Mouse (Mus musculus): Measurements from ENCODE around the gene Mef2d.

Mef2d gene

DNA sequence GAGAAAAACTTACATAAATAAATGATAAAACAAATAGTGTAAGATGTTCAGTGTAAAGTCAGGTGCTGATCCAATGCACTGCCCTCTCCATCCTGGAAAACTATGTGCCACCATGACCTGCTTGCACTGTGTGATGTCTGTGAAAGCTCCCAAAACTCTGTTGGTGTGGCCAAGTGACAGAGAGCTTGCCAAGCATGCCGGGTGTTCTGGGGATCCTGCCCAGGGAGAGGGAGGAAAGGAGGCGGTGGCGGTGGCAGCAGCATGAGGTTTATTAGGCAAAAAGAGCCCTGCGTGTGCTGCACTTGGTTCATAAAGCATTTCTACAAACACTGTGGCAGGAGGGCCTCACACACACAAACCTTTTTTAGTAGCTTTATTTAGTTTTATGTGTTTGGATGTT lies 39.2 kb downstream of the Mef2d start:
- DNase-seq (ENCODE audit: low spot score), result no peak

DNA sequence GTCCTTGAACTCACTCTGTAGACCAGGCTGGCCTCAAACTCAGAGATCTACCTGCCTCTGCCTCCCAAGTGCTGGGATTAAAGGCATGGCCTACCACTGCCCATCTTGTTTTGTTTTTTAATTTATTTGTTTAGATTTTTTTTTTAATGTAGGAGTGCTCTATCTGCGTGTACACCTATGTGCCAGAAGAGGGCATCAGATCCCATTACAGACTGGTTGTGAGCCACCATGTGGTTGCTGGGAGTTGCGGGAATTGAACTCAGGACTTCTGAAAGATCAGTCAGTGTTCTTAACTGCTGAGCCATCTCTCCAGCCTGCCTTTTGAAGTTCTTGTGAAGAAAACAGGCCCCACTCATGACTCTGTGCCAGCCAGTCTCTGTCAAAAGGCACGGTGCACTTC lies 44.3 kb downstream of the Mef2d start:
- no peak for DNase-seq (ENCODE audit: low spot score)

DNA sequence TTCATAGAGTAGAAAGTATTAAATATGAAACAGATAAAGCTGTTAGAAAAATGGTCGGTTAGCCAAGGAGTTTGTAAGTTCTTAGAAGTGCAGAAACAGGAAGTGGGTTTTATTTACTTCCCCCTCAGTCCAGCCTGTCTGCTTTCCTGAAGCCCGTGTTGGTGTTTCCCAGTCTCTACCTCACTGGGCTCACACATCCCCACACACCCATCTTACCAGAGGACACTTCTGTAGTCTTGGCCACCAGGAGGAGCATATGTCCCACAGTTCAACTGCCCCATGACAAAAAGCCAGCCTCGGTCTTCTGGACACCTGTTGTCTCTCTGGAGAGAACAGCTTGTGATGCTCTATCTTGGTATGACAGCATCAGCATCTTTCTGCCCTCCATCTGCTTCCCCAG lies 49.0 kb downstream of the Mef2d start:
- DNase-seq (ENCODE audit: low spot score), result no peak

DNA sequence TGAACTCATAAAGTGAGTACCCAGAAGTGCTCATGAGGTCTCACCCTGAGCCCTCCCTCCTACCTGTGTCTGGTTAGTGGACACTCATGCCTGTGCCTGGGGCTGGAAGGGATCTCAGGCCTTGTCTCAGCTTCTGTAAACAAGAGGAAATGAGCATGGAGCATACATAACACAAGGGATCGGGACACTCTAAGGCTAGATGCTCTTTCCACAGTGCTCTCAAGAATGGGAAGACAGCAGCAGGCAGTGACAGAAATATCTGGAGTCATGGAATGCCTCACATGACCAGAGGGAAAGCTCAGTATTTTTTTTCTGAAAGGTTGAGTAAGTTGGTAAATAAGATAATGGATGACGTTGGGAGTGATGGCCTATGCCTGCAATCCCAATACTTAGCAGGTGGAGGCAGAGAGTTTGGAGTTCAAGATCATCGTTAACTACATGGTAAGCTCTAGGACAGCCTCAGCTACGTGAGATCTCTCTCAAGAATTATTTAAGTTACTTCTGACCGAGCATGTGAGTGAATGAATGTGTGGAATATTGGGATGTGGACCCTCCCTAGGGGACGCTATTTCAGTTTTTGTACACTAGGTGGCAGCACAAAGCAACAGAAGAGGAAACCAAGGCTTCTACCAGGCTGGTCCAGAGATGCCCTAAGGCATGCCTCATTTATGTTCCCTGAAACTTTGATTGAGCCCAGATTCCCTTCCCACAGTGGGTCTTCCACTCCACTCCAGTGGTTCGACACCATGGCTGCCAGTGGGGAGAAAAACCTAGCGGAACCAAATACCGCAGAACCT lies 49.8 kb downstream of the Mef2d start:
- peak; percentile 30 for DNase-seq (ENCODE audit: low spot score)

DNA sequence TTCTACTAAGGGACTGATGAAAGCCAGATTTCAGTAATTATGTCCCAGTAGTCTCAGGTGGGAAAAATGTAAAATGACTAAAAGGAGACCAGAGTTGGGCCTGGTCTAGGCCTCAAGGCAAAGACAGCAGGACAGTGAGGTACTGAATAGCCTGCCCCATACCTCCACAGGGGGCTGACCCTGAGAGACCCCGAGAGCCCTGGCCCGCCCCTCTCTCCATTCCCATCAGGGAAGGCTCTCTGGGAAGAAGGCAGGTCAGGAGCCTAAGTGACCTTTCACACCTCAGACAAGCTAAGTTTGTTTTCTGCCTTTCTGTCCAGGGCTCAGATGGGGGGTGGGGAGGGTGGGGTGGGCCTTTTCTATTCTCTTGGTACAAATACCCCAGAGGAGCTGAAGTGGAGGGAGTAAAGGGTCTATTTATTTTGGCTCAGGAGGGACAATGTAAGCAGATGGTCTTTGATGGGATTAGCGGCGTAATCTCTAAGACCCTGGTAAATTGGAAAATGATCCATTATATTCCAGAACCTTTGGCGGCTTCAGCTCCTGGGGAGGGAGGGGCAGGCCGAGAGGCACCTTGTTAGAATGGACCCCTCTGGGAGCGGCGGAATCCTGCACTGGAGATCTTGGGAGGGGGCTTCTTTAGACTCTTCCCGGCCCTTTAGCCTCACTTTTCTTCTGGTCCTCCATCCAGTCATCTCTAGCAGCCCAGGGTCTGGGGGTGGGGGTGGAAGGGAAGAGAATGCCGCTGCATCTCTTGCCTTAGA lies 55.8 kb downstream of the Mef2d start:
- DNase-seq (ENCODE audit: low spot score), result no peak

DNA sequence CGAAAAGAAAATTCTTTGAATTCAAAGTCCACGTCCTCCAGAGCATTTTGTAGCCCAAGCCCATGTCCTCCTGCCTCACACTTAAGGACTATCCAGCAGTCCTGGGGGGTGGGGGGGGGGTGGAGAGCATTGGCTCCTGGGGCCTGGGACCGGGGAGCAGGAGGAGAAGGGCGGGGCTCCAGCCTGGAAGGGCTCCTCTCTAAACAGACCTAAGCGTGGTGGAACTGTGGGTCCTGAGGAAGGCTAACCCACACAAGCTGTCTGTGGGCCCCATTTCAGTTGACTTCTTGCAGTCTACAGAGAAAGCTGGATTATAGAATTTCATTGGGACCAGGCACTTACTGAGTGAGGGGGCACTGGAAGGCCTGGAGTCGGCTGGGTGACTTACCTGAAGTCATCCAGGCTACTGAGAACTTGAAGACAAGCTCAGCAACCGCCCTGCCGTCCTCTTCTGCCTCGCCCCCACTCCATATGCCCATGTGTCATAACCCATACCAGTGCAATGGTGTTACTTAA lies 56.4 kb downstream of the Mef2d start:
- DNase-seq (ENCODE audit: low spot score), result no peak

DNA sequence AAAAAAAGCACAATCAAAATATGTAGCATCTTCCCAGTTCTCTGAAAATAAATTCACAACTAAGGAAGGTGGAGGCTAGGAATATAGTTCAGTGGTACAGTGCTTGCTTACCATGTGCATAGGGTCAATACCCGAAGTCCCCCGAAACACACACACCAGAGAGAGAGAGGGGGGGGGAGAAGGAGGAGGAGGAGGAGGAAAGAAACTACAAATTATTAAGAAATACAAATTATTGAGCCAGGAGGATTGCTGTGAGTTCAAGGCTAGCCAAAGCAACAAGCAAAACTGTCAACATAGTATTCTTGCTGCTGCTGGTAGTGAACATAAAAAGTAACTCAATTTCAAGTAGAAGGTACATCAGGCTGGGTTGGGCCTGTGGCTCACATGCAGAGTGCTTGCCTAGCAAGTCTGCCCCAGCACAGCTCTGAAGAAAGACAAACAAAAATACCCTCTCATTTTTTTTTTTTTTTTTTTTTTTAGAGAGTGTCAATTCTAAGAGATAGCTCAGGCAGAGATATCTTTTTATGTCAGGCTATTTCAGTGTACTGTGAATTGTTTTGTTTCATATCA lies 57.5 kb downstream of the Mef2d start:
- DNase-seq (ENCODE audit: low spot score), result no peak

DNA sequence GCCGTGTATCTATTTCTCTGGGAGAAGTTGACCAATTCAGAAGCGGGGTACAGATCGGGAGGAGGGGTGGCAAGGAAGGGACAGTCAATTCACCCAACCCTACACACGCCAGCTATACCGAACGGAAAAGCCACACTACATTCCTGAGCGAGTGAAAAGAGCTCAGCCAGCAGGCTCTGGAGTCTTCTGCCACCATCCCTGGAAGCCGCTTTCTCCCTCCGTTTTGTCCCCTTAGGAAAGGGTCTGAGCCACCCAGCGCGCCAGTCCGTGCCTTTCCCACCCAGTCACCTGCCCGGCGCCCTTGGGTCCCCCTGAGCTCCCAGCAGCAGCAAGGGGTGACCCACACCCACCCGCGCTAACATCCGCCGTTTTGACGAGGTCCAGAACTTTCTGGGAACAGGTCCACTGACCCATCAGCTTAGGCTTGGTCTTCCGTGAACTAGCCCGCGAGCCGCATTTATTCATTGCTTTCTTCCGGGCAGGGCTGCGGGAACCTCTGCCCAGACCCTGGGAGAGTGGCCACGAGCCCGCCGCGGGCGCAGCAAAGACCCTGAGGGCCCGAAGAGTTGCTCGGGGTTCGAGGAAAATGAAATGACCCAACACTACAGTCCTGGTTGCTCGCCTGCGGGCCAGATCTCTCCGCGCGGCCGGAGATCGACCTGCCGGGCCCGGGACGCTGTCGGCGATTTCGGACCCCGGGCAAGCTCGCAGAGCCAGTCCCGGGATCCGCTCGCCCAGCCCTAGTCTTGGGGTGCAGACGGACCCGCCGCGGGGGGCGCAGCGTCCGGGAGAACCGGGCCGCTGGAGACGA lies 58.2 kb downstream of the Mef2d start:
- no peak for DNase-seq (ENCODE audit: low spot score)

DNA sequence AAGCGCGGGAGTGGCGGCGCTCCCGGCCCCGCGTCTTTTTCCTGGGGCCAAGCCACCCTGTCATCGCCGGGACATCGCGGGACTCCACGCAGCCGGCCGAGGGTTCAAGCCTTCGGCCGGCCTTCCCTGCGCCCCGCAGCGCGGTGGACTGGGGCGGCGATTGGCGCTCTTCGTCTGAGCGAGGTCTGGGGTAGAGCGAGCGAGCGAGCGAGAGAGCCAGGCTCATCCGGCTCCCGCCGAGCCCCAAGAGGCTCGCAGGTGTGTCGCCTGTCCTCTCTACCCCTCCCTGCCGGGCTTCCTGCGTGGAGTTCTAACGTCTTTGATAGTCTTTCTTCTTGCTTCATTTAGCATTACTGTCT lies 58.8 kb downstream of the Mef2d start:
- no peak for DNase-seq (ENCODE audit: low spot score)

DNA sequence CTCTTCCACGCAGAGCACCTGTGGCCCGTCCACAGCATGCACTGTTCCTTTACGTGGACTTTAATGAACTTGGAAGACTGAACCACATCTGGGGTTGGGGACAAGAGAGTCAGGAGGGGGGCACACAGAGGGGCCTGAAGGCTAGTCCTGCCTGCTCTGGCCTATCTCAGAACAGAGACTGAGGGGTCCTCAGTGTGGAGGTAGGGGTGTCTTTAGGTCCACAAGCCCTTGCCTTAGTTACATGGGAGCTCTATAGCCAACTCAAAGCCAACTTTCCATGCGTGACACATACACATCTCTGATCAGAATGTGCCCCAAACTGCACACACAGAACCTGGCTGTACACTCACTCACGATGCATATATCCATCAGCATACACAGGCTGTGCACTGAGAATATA lies 59.5 kb downstream of the Mef2d start:
- DNase-seq (ENCODE audit: low spot score), result no peak

DNA sequence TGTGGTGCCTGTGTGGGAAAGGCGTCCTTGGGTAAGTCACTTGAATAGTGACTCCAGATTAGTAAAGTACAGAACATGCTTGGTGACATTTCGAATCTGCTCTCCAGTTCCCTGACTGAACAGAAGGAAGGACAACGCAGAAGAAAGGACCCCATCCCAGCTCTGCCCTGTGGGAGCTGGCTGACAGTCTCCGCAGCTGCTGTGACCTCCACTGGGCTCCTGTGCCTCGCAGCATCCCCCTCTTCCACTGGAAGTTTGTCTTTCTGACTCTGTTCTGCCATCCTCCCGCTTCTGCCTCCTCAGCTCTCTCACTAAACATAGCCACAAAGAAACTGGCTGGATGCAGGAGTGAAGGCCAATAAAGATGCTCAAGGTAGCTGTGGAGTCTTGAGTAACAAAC lies 60.8 kb downstream of the Mef2d start:
- DNase-seq (ENCODE audit: low spot score), result no peak

DNA sequence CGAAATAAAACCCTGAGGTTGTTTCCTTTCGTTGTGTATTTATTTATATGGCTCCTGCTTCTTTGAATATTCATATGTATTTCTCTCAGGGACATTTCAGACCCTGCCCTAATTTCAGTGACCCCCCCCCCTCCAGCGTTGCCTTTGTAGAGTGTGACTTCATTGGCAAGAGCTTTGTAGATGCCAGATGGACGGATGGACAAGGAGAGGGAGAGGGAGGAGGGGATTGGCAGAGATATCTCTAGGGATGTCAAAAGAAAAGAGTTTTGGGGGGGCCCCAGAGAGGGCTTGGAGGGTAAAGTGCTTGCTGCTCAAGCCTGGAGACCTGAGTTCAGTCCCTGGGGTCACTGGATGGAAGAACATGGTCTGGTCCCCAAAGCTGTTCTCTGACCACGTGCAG lies 61.3 kb downstream of the Mef2d start:
- DNase-seq (ENCODE audit: low spot score), result no peak

DNA sequence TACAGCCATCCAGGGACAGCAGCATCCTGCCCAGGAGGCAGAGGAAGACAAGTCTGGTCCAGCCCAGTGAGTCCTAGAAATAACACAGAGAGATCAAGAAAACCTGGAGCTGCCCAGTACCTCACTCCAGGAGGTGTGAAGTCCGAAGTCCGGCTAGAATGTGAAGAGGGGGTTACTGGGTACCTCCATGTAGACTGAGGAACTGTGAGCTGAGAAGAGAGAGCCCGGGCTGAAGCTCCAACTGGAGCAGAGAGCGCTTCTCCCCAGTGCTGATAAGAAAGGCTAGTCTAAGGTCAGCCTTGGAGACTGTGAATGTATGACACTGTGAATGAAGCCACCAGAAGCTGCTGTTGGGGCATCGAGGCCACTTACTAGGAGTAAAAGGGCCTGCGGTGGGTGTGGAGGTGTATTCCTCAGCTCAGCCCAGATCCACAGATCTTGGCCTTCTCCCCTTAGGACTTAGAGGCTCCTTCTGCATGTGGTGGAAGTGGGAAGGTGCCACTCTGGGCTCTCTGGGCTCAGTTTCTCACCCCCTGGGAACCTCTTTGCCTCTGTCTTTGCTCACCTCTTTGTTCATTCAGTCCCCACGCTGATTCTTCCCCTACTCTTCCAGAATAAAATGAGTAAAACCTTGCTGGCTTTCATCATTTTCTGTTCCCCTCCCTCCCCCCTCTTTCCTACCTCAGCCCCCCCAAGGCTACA lies 62.0 kb downstream of the Mef2d start:
- DNase-seq (ENCODE audit: low spot score), result no peak

DNA sequence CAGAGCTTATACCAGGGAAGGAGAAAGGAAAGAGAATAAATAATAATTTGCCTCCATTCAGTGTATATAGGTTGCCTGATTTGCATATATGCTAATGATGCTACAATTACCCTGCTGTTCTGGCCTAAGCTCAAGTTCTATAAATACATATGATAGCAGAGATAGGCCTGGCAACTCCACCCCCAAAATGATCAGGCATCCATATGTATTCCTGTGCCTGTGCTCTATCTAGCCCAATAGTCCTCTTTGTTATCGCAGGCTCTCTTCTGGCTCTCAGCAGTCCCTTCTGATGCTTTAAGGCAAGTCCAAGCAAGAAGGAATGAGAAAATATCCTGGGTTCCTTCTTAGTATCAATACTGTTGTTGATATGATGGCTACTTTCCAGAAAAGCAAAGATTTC lies 62.6 kb downstream of the Mef2d start:
- no peak for DNase-seq (ENCODE audit: low spot score)

DNA sequence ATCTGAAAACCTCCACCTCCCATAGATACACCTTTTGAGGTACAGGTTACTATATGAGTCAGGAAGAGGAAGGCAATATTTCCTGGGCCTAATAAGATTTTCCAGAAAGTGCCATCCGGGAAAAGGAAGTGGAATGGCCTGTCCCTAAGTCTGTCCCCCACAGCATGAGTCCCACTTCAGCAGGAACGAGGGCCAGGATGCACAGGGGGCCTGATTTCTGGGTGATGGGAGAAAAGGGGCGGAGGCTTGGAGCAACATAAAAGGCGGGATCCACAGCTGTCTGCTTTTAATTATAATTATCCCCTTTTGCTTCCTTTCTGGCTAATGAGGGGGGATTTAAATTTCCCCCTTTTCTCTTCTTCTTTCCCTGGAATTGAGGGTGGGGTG lies 63.0 kb downstream of the Mef2d start:
- DNase-seq (ENCODE audit: low spot score), result no peak

DNA sequence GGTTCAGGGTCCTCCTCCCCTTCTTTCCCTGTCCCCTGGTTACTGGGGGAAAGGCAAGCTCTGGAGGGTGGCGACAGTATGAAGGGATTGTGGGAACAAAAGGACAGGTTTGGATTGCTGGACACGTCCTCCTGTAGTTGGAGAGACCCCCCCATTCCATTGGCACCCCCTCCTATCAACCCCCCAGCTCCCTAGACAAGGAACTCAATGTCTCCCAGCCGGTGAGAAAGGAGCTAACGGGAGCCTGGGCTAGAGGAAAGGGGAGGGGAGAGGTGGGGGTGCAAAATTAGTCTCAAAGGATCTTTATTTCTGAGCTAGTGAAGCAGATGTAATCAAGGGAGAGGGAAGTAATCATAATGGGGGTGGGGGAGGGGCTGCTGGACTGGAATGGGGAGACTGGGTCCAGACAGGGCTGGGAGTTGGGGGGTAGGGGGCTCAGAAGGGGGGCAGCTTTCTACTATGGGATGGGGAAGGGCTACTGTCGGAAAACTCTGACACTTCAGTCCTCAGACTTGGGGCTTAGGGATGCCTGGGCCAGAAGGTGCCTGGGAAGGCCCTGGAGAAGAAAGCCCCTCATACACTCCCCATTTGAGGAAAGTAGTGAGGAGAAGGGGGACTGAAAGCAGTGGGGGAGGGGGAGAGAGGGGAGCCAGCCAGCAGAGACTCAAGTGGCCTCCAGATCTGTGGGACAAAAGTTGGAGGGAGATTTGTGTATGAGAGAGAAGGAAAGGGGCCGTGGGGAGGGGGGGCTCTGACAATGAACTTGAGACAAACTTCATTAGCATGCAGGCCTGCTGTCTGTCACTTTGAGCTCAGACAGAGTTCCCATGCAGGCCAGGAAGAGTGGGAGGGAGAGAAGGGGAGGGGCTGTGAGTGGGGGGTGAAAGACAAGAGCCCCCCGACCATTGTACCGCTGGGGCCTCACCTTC lies 63.7 kb downstream of the Mef2d start:
- DNase-seq (ENCODE audit: low spot score), result no peak

DNA sequence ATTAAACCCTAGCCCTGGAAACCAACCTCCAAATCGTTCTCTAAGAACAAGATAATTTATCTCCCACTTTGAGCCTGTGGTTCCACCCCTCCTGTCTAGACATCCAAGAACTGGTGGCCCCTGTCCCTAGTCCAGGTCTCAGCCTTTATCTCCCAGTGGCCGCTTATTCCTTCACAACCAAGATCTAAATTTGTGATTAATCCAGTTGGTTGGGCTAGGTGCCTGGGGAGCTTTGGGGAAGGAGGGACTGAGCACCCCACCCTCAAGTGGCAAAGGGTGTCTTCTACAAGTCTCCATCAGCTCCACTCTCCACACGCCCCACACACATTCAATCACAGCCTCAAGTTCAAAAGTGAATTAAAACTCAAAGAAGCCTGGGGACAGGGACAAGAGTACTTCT lies 64.3 kb downstream of the Mef2d start:
- DNase-seq (ENCODE audit: low spot score), result no peak

DNA sequence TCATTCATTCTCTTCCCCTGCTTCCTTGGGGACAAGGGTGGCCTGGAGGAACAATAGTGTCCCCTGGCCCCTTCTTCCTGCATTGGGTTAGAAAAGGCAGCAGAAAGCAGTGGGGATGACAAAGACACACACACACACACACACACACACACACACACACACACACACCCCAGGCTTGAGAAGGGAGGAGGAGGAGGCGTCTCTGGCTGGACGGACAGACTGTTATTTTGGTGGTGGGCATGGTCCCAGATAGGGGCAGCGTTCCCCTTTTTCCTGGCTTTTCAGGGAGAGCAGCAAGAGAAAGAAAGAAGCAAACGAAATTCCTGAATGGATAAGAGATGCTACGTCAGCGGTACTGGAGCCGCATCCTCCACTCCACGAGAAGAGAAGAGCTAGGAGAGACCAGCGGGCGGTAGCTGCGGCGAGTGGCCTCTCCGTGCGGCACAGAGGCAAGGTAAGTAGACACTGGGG lies 64.8 kb downstream of the Mef2d start:
- DNase-seq (ENCODE audit: low spot score), result no peak

DNA sequence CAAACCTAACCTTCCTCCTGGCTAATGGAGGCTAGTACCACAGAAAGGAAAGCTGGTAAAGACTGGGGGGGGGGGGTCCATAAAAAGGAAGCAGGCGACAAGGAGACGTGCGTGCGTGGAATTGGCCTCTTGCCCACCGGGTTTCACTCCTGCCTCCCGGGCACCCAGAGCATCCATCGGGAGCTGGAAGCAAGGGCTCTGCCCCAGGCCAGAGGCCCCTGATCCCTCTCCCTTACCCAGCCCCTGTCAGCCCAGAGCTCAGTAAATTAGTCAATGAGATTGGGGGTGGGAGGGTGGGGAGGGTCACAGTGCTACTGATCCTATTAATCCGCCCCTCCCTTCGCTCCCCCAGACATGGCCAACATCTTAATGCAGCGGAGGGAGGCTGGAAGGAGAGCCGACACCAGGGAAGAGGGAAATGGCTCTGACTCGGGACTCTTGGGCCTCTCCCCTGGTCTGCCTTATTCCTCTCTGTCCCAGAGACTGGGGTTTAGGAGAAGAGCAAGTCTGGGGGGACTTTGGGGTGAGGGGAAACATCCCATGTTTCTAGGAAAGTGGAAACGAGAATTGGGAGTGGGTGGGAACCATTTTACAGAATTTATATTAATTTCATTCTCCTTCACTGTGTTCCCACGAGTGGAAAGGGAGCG lies 65.4 kb downstream of the Mef2d start:
- no peak for DNase-seq (ENCODE audit: low spot score)

DNA sequence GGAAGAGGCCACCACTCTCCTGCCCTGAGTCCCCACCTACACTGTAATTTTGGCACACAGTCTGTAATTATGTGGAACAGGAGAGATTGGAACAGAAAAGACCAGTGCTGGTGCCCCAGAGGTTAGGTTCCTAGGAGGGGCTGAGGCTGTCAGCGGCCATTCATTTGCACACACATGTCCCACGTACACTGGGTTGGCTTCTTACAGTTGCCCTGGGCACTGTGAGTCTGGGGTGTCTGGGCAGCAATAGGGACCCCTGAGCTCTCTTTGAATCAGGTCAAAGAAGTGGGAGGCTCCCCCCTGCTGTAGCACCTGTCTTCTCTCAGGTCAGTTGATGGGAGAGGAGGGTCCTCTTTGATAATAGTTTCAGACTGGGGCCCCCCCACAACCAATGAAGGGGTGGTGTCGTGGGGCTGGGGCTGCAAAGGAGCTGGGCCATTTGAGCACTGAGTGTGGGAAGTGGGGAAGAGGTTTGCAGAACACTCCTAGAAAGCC lies 66.1 kb downstream of the Mef2d start:
- DNase-seq (ENCODE audit: low spot score), result no peak

Measured in ovary, postnatal 14 days (tissue).